Mouse (Mus musculus): ENCODE data around the gene Atp2a3.

DNA sequence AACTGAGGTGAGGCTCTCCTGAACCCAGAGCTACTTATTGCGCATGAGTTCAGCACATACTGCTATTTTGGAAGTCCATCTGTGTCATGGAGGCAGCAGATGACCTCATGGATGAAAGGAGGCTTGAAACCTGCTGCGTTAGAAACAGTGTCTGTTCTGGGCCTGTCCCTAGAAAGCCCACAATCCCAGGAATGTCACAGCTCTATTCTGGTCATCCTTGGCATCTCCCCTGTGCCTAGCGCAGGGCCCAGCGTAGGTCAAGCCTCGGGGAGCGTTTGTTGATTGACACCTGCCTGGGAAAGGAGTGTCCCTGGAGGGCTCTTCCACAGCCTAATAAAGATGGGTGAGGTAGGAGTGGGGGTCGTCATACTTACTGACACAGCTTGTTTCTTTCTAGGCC is 75.1 kb downstream of the Atp2a3 start:
- no peak for TF ChIP-seq POLR2A (IDR thresholded peaks at IDR 0.05; ENCODE audit: borderline replicate concordance, extremely low read depth, insufficient read depth, insufficient read length, poor library complexity, severe bottlenecking)
- TF ChIP-seq CTCF (IDR thresholded peaks at IDR 0.05; ENCODE audit: borderline replicate concordance, extremely low read depth, insufficient read depth, insufficient read length): no peak
